Mouse (Mus musculus) c-Kit-positive CD71-negative TER-119-negative erythroid progenitor cells, embryonic 14.5 days (primary cell): ENCODE data around the gene Calhm1.
A peak's percentile ranks its signal among the peaks of the same experiment; 100 is the strongest.

Experiments
- DNase-seq: peaks from one replicate; pipeline ENCODE4 v3.0.0-alpha.2; 2013; ENCODE audit warnings: low read depth

Gene Calhm1

GRCm38 (mm10) chr19:47144154-47144553, at the start of gene Calhm1:
TSS of gene Calhm1 (minus strand) at chr19:47144254.
- no peak for DNase-seq

GRCm38 (mm10) chr19:47192158-47192557, 48.1 kb upstream of the Calhm1 start:
- no peak for DNase-seq

GRCm38 (mm10) chr19:47188515-47189128, 44.6 kb upstream of the Calhm1 start:
- DNase-seq: no peak

- no peak for DNase-seq
Observed at GRCm38 (mm10) chr19:47186514-47187275, 42.6 kb upstream of the Calhm1 start.

- DNase-seq: no peak
Observed at GRCm38 (mm10) chr19:47184736-47185135, 40.7 kb upstream of the Calhm1 start.

GRCm38 (mm10) chr19:47184221-47184620, 40.2 kb upstream of the Calhm1 start:
- no peak for DNase-seq

- DNase-seq: no peak
Observed at GRCm38 (mm10) chr19:47180011-47180410, 36.0 kb upstream of the Calhm1 start.

- no peak for DNase-seq
Observed at GRCm38 (mm10) chr19:47179272-47179809, 35.3 kb upstream of the Calhm1 start.

- DNase-seq: no peak
Observed at GRCm38 (mm10) chr19:47178431-47179271, 34.6 kb upstream of the Calhm1 start, which contains the start of gene Neurl1a. TSS of gene Neurl1a (plus strand) at chr19:47178820.

- DNase-seq: no peak
Observed at GRCm38 (mm10) chr19:47178001-47178400, 33.9 kb upstream of the Calhm1 start.

- DNase-seq: no peak
Observed at GRCm38 (mm10) chr19:47176916-47177505, 33.0 kb upstream of the Calhm1 start.

- DNase-seq: no peak
Observed at GRCm38 (mm10) chr19:47175472-47175871, 31.4 kb upstream of the Calhm1 start.

- DNase-seq: no peak
Observed at GRCm38 (mm10) chr19:47174515-47174914, 30.5 kb upstream of the Calhm1 start.

GRCm38 (mm10) chr19:47168793-47169412, 24.8 kb upstream of the Calhm1 start:
- peak; percentile 74 for DNase-seq

GRCm38 (mm10) chr19:47168223-47168622, 24.2 kb upstream of the Calhm1 start:
- peak; percentile 56 for DNase-seq

GRCm38 (mm10) chr19:47167617-47168214, 23.7 kb upstream of the Calhm1 start:
- no peak for DNase-seq

- no peak for DNase-seq
Observed at GRCm38 (mm10) chr19:47166758-47167157, 22.7 kb upstream of the Calhm1 start.

GRCm38 (mm10) chr19:47163176-47163744, 19.2 kb upstream of the Calhm1 start:
- DNase-seq: no peak

- no peak for DNase-seq
Observed at GRCm38 (mm10) chr19:47161669-47162068, 17.6 kb upstream of the Calhm1 start.

GRCm38 (mm10) chr19:47157664-47158063, 13.6 kb upstream of the Calhm1 start, which contains the start of gene Calhm3:
TSS of gene Calhm3 (minus strand) at chr19:47157764.
- no peak for DNase-seq

GRCm38 (mm10) chr19:47153767-47154166, 9.7 kb upstream of the Calhm1 start:
- DNase-seq: no peak
